Mouse (Mus musculus) thymus, adult 18-20 months (tissue): Measurements from ENCODE around the gene Cabcoco1.
A peak's percentile ranks its signal among the peaks of the same experiment; 100 is the strongest.

ENCODE experiments used
- DNase-seq, 2 experiments: peaks; one replicate each; pipeline ENCODE4 v3.0.0; 2022; ENCODE audit warnings: mixed read lengths in 2 of 2

Cabcoco1 gene

GRCm38 (mm10) chr10:68541139-68541942 is at the start of gene Cabcoco1:
Gene Cabcoco1, minus strand, starts transcription at chr10:68541896.
- DNase-seq = peak; percentile 68 to 78

DNA sequence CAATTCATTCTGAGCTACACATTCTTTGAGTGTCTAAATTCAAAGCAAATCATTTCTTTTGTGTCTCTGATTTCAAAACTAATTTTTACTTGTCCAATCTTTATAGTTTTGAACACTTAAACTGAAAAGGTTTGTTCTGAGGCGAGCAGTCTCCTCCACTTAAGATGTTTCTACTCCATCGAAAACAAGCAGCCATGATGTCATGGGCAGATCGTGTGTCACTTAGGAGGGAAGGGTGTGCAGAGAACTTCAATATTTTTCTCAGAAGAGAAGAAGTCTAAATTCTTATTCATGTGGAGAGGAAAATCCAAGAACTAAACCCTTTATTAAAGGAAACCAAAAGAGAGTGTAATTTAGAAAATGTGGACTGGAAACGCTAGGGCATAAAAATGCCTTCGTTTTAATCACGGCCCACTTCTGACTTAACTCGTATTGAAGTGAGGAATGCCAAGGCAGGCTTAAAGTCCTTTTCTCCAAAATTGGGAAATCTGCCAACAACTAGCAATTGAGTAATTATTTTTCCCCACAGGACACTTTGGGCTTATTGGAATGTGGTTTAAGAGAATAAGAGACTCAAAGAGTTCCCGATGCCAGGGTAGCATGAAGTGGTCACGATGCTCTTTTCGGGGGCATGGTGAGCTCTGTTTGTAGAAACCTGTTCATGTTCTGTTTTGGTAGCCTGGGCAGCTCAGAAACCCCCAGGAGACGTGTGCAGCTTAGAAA is 48.0 kb upstream of the Cabcoco1 start:
- no peak for DNase-seq

DNA sequence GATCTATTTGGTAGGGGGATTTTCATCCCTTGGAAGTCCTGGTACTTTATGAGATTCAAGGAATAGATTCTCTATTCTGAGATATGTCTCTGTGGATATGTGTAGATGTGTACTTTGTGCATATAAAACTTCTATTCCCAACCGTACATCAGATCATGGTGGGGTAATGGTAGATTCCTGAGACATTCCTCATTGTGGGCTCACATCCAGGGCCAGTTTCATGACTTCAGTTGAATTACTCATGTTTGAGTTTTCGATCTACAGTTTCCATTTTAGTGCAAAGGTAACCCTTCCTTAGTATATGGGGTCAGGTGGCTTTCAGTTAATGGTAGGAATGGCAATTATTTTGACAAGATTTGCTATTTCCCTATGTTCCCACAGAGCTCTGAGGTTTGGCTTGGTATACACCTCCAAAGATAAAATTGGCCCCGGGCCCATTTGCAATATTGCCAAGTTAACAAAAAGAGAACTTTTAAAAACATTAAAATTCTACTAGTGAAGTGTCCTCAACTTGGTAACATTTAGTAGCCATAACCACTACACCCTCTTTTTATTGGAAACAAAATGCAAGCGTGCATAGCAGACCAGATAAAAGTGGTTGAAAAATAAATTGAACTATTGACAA is 45.8 kb upstream of the Cabcoco1 start:
- DNase-seq = no peak

GRCm38 (mm10) chr10:68577321-68577720 is 35.6 kb upstream of the Cabcoco1 start:
- no peak for DNase-seq

DNA sequence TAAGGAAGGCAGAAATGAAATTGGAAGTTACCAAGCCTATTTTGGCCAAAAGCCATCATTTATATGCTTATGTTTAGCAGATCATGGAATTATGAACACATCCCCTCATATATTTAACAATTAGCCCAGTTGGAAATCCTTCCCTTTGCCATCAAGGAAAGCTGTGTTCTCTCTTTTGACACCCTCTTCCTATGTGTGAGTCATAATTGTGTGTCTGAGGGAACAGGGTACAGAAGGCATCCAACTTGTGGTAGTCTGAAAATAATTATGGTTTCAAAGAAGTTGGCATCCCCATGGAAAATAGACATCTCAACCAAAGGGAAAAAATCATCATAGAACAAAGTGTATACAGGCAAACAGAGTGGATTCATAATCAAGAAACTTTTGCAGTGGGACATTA is 26.5 kb upstream of the Cabcoco1 start:
- DNase-seq = no peak

- DNase-seq = no peak
These were observed 20.6 kb upstream of the Cabcoco1 start for GRCm38 (mm10) chr10:68562344-68562743.

DNA sequence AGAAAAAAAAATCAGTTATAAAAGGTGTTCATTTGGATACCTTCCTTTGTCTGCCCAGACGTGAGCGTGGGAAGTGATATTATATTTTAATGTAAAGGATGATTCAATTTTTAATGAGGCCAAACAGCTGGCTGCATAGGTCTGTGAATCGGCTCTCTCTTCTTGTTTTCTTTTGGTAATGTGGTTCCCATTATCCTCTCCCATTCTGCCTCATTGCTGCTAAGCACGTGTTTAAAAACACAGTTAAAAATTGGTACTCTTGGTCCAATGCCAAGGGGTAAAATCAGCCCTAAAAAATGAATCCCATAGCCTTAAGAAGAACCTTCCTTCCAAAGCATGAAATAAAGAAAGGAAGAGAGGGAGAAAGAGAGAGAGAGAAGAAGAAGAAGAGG is 17.1 kb upstream of the Cabcoco1 start:
- DNase-seq = no peak

DNA sequence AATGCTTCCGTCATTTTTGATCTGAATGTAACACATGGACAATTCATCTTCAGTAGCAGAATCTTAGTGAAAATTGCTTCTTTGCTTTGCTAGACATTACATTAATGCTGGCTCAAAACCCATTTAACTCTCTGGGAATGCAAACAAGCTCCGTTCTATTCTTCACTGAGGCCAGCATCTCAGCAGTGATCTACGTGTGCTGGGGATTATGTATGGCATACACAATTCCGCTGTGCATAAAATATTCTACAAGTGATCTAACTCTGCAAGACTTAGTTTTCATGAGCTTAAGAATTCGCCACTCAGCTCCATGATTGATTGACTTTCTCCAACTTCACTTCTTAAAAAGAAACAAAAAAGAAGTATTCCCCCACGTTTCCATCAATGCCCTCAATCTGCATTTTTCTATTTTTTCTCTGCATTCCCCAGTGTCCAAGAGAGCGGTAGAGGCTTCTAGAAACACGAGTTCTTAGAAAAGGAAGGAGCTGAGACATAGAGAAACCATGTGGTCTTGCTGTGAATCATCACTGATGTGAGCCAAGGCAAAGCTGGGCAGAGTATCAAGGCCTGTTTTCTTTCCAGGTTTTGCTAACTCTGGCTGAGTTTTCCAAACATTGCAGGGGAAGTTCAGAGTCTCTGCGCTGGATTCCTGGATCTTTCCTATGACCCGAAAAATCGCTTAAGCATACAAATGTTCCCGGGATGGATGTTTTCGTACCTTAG is 16.6 kb upstream of the Cabcoco1 start:
- no peak for DNase-seq

DNA sequence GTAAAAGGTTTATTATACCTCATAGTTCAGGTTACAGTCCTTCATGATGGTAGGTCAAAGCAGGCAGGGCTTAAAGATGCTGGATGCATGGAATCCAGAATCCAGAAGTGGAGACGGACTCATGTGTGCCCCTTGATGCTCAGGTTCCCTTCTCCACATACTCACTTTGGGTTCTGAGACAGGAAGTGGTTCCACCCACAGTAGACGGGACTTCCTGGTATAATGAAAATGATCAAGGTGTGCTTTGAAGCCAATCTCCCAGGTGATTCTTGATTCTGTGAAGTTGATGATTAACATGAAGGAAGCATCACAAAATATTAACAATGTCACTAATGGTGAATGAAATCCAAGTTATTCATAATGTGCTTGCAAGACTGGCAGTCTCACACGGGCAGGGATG is 12.0 kb upstream of the Cabcoco1 start:
- DNase-seq = no peak

- no peak for DNase-seq
These were observed 10.9 kb upstream of the Cabcoco1 start for GRCm38 (mm10) chr10:68552556-68552955.

DNA sequence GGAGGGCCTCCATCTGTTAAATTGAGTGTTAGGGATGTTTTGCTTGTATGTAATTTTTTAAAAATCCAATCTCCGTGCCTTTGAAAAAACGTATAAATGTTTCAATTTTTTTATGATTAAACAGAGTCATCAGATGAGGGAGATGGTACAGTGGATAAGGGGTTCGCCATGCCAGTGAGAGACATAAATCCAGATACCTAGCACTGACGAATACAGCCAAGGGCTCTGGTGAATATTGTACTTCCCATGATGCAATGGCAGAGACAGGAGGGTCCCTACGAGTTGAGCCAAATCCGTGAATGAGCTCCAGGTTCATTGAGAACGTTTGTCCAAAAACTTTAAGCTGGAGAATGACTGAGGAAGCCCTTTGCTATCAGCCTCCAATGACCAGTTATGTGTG is 9.6 kb upstream of the Cabcoco1 start:
- DNase-seq = no peak

DNA sequence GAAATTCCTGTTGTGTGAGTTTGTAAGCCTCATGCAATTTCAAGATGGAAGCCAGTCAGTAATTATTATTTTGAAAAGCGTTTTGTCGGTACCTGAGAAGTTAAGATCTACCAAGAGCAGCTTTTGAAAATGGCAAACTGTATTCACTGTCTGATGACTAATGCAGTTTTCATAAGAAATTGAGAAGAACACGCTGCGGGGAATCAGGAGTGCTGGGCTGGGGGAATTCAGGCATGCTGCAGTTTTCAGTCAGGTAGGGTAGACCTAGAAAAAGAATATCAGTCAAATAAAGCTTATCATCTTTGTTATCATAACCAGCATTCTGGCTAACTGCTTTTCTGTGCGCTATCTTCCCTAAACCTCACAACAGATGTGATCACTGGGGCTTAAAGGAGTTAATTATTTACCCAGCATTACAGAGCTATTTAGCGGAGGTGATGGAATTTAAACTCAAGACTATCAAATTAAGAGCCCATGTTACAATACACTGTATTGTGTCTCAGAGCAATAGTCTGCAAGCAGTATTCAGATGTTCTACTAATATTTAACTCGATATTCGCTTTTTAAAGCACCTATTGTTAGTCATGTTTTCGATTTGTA is 9.1 kb upstream of the Cabcoco1 start:
- no peak for DNase-seq

DNA sequence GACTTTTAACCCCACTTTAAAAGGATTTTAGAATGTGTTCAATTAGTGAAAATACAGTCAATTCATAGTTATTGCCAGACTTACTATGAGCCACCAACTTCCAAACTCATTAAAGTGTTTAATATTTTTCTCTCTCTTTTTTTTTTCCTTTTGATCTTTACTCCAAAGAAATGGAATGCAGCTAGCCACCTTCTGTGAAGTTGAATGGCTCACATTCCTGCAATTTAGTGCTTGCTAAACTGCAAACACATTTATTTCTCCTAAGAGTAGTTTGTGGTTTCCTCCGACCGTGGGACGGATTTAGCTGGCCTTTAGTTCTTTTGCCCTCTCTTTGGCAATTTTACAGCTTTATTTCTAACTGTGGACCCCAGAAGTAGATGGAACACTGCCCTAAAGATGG is 1.4 kb upstream of the Cabcoco1 start:
- DNase-seq = no peak

GRCm38 (mm10) chr10:68541943-68542420 is 286 bp upstream of the Cabcoco1 start:
- no peak for DNase-seq

GRCm38 (mm10) chr10:68540612-68541011 is 1.1 kb downstream of the Cabcoco1 start:
- no peak for DNase-seq

- no peak for DNase-seq
These were observed 4.3 kb downstream of the Cabcoco1 start for GRCm38 (mm10) chr10:68537261-68537950.

DNA sequence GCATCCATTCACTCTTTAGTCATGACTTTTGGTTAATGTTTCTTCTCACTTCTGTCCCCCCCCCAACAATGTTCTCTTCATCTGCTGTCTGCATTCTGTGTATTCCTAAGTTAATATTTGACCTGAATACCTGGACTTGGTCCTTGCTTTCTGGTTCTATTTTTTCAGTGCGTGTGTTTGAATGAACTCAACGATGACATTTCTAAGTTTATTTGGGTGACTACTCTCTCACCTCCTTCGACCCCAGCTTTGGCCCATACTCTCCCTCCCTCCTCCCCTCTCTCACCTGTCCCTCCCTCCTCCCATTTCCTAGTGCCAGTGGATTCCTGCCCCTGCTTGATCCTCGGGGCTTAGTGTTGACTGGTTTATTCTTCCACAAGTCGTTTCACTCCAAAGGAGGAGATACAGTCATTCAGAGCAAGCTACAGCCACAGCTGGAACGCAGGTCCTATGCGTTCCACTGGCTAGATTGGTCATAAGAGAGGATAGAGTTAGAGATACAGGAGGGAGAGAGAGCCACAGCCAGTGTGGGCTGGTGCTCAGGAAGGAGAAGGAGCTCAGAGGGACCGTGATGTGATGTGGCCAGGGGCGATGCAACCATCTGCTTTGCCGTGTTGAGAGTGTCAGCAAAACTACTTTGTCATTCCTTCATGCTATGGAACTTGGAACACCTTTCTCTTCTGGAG is 12.2 kb downstream of the Cabcoco1 start:
- DNase-seq = no peak

DNA sequence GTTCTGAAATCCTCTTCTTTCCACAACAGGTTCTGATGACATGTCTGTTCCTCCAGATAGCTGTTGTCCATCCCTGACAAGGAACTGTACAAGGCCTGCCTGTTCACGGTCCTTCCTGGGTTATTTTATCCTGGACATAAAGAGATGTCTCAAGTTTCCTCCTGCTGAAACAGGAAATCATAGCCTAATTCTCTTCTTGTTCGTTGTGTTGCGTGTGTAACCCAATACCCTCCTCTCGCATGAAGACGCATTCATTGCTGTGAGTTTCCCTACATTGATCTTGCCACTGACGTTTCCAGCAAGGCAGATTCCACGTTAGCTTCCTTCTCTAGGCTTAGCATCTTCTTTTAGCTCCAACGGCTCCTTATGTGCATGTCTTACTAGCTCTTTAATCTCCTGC is 12.7 kb downstream of the Cabcoco1 start:
- no peak for DNase-seq

GRCm38 (mm10) chr10:68522106-68522505 is 19.6 kb downstream of the Cabcoco1 start:
- no peak for DNase-seq

GRCm38 (mm10) chr10:68512433-68513019 is 29.2 kb downstream of the Cabcoco1 start:
- DNase-seq = no peak

- DNase-seq = no peak
These were observed 34.0 kb downstream of the Cabcoco1 start for GRCm38 (mm10) chr10:68507741-68508140.
